Mouse (Mus musculus): ENCODE data around the gene Phf21b.
A peak's percentile ranks its signal among the peaks of the same experiment; 100 is the strongest.
"Not testable (repeated sequence)": the region's sequence is repeated elsewhere in the genome, so short reads cannot be mapped to it uniquely, and the experiment has no call there.

Phf21b gene

DNA sequence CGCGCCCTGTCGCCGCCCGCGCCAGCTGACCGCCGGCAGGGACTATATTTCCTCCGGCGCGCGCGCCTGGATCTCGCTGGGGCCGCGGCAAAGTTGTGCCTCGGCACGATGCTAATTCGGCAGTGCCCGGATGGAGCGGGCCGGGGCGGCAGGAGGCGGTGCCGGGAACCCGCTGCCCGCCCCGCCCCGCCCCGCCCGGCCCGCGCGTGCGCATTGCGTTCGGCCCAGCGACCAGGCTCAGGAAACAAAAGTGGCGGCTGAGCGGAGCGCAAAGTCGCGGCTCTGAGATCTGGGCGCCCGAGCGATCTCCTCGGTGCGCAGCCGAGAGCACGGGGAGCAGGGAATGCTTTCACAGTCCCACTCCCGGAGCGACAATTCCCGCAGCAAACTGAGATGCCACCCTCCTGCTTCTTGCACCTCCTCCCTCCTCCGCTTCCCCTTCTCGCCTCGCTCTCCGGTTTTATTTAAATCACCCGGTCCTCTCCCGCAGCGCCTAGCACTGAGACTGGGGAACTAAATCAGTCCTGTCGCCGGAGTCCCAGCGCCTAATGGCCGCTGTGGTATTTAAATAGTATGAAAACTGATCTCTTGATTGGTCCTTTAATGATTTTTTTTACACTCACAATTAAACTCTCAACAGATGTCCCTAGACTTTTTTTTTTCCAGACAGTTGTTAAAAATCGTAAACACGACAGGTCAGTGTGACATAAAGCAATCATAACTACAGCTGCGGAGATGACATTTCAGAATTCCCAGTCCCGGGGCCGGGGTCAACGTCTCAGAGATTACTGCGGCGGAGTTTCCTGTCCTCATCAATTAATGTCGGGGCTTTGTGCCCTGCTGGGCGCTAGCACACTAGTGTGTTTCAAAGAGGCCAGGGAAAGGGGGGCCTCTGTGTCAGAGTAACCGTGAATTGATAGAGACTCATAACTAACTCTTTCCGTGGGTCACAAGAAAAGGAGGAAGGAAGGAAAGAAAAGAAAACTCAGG, at the start of gene Phf21b:
Phf21b (minus strand) TSS at position 44 of the 990 bp plus-strand sequence.
- peak; percentile 96 for DNase-seq

DNA sequence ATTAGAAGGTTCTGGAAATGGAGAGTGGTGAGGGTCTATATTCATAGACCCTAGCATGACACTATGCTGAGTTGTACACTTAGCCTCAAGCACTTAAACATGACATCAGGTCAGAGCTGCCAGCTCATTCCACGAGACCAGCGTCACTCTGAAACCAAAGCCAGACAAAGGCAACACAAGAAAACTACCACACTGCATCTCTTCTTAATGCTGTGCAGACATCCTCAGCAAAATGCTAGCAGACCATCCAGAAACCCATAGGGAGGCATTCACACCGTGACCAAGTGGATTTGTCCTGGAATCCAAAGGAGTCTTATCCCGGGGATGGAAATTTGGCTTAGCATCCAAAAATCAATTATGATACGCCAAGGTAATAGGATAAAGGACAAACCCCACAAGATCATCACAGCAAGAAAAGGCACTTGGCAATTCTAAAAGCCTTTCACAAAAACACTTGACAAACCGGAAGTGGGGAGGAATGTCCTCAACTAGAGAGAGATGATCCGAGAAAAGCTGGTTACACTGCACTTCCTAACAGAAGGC, 48.1 kb upstream of the Phf21b start:
- no peak for DNase-seq

DNA sequence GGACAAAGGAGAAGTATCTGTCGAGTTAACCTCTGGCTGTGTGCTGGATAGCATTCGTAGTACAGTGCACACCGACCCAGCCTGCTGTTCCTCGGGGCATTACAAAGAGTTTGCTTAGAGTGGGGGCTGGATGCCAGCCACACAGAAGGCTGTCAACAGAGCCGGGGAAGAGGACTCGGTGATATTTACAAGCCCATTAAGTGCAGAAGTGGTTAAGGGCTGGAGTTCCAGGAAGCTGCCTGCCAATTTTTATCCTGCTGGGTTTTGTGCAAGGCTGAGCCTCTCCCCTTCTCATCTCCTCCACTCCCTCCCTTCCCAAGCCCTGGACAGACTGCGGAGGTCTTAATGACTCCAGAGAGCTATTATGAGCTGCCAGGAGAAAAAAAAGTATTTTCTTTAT, 42.2 kb upstream of the Phf21b start:
- peak; percentile 5 for DNase-seq

DNA sequence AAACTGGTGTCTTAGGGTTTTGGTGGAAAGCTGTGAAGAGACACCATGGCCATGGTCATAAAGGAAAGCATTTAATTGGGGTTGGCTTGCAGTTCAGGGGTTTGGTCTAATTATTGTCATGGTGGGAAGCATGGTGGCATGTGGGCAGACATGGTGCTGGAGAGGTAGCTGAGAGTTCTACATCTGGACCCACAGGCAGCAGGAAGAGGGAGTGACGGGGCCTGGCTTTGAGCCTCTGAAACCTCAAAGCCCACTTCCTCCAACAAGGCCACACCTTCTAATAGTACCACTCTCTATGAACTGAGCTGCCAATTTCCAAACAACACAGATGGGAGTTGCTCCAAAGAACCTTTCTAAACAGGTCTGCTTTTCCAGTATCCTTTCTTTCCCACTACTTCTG, 40.8 kb upstream of the Phf21b start:
- DNase-seq, result no peak

DNA sequence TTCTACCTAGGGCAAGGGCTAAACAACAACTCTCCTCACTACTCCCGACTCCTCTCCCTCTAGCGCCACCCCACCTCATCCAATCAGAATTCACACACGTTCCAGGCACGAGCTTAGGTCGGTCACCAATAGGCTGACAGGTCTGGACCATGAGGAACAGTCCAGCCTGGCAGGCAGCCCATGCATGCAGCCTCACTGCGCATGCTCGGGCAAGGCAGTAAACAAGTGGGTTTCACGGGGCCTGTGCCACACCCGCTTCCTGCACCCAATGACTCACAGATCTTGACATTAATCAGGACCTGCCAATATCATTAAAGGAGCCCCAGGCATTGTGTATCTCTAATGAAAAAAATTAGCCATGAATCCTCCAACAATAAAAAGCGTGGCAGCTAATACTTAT, 40.4 kb upstream of the Phf21b start:
- not testable (repeated sequence) for DNase-seq

DNA sequence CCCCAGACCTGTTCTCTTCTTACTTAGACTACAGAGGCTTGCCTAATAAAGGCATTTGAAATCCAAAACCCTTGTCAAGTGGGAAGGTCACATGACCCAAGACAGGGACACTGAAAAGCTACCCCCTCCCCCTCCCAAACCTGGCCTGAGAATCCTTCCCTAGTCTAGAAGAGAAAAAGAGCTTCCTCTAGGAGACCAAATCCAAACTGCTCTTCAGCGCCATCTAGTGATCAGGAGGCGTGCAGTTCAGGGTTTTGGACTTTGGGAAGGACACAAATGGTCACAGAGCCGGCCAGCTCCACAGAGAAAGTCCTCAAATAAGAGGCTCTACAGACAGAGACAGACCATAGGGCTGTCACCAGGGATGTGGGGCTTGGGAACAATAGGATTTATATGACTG, 35.8 kb upstream of the Phf21b start:
- DNase-seq, result peak; percentile 89

DNA sequence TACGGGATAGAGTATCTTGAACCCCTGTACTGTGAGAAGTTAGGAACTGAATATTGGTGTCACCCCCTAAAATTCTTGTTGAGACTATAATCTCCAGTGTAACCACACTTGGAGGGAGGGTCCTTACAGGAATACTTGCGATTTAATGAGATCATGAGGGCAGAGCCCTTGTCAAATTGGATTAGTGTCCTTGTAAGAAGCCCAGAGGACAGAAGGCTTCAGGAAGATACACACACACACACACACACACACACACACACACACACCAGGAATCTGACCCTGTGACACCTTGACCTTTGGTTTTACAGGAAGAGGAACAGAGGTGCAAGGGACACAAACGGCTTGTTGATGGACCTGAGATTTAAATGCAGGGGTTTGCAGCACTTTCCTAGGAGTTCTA, 35.4 kb upstream of the Phf21b start:
- no peak for DNase-seq

DNA sequence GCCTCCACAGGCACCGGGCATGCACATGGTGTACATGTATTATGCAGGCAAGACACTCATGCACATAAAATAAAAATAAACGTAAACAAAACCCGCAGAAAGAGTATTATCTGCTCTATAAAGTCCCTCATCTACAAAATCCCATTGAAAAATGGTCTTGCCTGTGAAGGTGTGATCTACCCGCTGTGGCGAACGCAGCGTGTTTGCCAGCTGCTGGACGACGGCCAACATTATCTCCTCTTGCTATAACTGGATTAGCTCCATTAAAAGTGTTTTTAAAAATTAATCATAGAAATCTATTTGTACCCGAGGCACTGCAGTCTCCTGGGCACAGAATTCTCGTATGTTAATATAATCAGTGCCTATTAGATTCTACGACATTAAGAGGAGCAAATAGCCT, 32.2 kb upstream of the Phf21b start:
- DNase-seq, result no peak

DNA sequence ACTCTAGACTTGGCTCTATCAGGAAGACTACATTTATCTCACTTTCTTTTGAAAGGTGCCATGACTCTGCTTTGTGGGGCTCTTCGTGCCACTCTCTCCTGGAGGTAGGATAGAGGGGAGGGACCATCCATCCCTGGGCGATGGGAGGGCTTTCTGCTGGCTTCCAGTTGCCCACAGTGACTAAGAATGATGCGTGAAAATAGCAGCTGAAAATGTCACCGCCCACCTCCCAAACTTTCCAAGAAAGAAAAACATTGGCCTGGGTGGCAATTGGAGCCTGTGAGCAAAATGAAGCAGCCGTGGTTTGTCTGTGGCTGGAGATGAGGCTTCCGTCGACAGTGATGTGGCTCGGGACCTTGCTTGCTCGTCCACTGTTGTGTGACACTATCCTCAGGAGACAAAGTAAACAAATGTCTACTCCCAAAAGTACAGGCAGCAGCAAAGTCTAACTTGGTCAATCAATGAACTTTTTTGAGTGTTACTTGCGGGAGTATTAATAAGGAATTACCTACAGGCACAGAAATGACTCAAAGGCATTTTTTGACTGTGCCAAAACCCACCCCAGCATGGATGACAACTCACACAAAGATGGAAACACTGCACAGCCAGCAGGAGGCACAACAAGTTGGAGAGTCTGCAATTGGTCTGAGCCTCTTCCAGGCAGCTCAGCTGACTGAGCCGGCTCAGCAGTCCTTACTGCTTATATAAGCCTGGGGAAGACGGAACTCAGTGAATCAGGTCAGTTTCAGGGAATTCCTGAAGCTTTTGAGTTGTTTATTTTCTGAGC, 21.4 kb upstream of the Phf21b start:
- DNase-seq, result no peak

DNA sequence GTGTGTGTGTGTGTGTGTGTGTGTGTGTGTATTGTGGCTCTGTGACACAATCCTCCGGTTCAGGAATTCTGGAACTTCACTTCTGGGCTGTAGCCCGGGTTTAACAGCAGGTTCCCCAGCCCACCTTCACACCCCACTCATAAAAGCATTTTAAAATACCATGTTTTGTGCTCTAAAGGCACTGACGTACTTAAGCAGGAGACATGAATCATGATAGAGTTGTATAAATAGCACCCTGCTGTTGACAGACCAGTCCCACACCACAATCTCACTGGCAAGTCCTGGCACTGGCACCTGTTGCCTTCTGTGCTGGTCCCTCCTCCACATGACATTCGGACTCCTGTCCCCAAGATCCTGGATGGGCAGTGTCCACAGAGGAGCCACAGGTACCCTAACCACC, 18.0 kb upstream of the Phf21b start:
- no peak for DNase-seq

DNA sequence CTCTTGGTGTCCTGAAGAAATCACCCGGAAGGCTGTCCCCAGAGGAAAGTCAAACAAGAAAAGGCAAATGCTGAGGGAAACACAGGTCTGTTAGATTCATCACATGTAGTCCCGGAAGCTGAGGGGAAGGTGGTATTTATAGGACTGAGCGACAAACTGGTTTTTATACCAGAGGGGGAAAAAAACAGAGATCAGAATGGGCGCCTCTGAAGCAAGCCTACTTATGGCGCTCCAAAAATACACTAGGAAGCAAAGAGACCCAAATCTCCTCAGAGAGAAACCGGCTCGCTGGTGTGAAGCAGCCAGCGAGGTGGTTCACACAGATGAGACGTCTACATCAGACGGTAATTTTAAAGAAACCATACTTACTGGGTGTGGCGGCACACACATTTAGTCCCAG, 17.2 kb upstream of the Phf21b start:
- no peak for DNase-seq

DNA sequence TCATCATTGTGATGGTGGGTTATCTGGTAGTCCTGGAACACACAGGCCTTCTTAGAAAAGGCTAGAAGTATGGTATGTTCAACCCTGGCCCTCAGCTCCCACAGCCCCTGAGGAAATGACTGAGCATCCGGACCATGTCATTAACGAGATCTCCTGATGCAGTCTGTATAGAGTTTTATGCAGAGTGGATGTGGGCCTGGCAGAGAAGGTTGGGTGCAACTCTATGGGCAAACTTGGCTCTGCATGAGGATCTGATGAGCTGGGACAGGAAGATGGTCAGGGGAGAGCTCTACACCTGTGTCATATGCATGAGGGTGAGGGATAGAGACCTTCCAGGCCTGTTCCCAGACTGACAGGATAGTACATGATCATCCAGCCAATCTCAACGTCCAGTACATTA, 16.0 kb upstream of the Phf21b start:
- DNase-seq, result no peak

DNA sequence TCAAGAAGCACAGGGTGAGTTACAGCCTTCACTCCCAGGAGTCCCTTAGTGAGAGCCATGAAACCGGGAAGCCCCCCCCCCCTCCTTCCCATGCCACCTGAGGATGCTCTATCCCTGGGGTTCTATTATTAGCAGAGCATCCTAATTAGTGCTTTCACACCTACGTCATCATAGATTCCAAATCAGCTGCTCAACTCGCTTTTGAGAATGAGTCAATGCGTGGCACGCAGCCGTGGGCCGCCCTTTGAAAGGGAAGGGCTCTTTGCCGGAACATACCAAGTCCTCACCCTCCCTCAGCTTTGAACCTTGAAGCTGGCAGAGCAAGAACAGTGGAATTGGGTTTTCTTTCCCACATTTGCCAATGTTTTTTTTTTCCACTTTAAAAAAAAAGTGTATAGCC, 6.1 kb upstream of the Phf21b start:
- DNase-seq, result no peak

DNA sequence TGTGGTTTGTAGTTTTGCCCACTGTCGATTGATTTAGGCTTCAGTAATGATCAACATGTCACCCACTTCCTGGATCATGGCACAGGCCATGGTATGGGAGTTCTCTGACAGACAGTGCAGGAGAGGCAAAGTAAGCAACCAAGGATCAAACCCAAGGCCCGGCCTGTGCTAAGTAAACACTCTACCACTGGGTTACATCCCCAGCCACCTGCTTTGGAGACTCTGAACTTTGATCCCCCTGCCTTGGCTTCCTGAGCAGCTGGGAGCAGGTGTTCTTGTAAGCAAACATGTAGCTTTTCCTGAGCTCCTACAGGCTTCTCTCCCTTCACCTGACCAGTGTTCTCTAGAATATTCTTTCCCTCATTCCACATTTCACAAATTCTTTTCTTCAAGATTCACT, 1.8 kb upstream of the Phf21b start:
- DNase-seq, result no peak

DNA sequence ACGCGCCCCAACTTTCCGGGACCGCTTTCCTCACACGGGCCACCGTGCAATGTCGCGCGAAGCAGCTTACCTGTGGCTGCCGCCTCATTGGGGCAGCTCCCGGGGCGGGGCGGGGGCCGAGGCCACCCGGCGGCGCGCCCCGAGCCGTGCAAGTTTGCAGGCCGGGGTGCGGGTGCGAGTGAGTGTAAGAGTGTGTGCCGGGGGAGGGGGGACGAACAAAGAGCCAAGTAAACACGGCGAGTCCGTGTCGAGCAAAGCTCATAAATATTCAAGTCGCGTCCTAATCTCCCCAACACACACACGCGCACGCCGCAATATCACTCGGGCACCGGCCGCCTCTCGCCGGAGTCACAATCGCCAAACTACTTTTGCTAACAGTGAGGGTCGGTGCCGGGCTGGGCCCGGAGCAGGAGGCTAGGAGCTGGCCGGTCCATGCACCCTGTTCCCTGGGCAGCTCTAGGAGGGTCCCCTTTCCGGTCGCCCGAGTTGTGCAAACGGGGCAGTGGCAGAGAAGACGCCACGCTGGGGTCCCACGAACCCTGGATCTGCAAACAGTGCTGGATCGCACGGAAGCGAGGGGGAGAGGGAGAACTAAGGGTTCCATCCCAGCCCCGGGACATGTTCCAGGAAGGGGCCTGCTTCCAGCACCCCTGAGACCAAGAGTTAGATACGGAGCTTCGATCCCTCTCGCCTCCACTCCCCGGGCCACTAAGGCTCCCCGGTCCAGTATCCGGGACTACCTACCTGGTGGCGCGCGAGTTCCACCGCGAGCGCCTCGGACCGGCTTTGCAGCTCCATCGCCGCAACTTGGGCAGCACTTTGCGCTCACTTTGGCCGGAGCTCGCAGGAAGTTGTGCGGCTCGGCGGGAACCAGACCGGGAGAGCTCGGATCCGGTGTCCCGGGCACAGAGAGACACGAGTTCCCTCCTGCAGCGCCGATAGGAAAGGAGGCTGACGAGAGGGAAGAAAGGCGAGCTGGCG, 638 bp downstream of the Phf21b start:
- peak; percentile 84 for DNase-seq

DNA sequence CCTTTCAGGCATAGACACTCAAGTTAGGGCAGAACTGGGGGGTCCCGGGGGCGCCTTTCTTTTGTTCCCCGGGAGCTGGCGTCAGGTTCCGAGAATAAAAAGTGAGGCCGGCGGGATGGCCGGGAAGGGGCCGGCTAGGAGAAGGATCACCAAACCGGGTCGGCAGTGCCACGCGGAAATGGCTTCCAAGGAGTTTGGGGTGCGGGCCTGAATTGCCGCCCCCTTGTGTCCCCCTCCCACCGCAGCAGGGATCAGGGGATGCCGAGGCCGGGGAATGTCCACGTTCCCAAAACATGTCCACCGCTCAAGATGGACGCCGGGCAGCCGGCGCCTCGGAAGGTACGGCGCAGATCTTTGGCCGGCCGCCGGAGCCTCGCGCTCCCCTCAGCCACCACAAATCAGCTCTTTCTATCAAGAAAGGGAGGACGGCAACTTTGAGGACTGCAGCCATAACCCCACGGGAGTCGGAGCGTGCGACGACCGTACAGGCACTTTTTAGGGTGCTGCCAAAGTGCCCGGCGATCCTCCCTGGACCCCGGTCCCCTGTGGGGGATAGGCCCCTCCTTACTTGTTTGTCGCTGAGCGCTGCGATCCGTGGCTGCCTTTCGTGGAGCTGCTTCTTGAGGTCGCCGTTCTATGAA, 1.6 kb downstream of the Phf21b start:
- DNase-seq, result peak; percentile 55

DNA sequence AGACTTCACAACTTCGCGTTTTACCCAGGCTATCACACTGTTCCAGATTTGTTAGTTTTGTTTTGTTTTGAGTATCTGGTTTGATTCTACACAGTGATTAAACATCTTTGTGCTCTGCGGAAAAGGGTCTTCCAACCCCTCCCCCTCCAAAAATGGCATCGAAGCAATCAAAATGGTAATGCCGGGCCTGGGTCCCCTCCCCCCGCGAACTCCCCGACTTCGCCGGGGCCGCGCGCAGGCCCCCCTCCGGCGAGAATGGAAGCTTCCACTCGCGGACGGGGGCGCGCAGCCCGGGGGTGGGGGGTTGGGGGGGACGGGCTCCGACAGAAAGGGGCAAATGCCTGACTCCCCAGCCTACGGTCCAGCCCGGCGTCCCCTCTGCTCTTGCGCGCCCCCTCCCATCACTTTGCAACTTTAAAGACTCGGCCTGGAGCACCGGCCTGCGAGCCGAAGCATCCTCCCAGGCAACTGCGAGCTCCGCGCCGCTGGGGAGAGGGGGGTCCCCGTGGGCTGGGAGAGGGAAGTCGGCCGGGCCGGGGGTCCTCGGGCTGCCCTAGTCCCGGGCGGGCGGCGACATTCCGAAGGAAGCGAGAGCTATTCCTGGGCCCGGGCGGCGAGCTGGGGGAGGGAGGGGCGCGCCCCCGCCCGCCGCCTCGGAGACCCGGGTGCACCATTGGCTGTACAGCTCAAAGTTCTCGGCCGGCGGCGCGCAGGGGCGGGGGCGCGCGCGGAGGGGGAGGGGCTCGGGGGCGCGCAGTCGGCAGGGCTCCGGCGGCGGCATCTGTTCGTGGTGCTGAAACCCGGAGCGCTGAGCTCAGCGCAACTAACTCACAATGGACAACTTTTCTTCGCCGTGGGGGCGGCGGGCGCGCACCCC, 2.4 kb downstream of the Phf21b start:
- DNase-seq, result peak; percentile 91

DNA sequence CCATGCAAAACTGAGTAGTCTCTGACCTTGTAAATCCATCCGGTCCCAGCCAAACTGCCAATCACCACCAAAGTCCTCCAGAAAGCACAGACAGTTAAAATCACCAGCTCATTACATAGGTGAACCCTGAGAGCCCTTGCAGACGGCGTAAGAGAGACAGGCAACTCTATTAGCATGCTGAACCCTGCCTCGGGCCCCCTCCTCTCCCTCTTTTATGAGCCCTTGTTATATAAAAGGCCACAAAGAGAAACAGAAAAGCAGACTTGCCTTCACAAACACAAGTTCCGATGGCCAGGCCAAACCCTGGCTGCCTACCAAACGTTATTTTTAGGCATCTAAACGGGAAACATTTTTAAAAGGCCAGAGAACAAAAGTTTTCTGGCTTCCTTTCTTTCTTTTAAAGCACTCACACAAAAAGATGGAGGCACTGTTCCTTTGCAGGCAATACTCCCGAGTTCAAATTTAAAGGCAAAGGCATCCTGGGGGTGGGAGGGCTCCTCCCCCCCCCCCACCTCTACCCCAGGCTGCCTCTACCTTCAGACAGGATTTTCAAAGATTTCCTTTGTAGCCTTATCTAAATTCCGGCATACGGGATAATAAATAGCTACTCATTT, 3.3 kb downstream of the Phf21b start:
- DNase-seq, result peak; percentile 47

DNA sequence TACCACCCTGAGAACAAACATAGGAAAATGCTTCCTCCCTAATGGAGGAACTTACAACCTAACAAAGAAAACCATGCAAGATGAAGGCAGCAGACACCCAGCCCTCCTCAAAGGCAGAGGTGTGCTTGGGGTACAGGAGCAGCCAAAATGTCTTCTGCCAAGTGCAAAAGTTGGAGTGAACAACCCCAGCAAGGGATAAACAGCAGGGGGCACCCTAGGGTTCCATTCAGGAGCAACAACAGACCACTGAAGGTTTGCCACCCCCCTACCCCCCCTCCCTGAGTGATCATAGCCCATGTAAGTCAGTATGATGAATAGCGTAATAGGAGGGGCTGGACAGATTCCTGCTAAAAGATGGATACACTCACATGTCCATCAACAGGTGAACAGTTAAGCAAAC, 5.5 kb downstream of the Phf21b start:
- DNase-seq, result no peak

DNA sequence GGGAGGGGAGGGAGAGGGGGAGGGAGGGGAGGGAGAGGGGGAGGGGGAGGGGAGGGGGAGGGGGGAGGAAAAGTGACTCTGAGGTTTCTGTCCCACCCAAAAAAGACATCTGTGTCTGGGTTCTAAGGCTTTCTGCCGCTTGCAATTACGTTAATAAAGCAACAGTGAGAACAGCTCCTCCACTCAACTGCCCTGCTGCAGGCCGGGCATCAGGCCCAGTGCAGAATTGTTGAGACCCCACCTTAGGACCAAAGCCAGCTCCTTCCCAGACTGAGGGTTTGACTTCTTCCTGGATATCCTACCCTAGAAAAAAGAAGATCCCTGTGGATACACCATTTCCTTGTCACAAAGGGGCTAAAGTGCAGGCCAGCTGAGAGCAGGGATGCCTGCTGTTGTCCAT, 9.6 kb downstream of the Phf21b start:
- no peak for DNase-seq
